Mouse (Mus musculus): Measurements from ENCODE around the gene Pdrg1. TPM values are rescaled to one million over a fixed set of nuclear protein-coding genes. Genes with fewer than 3 reads are reported as not detected.

Pdrg1 gene
- polyA plus RNA-seq (2015; fragmentation: Nextera tagmentation; extraction: Ambion mirVana) = 240 and 256 TPM in 2 replicates

- Histone ChIP-seq H3K27ac (replicated peaks) (peak within 1 kb of the TSS; percentile 76), H3K9me3 (replicated peaks) (no peaks in the 10 kb centered on the region), H3K36me3 (peaks cover 37% of the 10 kb centered on the region), H3K4me2 (peak within 1 kb of the TSS; percentile 88), H3K4me1 (peaks cover 27% of the 10 kb centered on the region), H3K27me3 (replicated peaks) (peaks cover 6% of the 10 kb centered on the region), H3K9ac (replicated peaks) (peak within 1 kb of the TSS; percentile 83), H3K4me3 (replicated peaks) (peak within 1 kb of the TSS; percentile 95)
- ATAC-seq (ENCODE audit: low FRiP score) = peak; percentile 95
- WGBS = 2% methylated on average over 54 of the region's 54 CpGs
These were observed at the start of gene Pdrg1 for GRCm38 (mm10) chr2:153014758-153015593. Gene Pdrg1 (minus strand): TSS chr2:153015427.

GRCm38 (mm10) chr2:153064190-153064970, 49.2 kb upstream of the Pdrg1 start:
- H3K4me2 ChIP-seq = no peak overlapping the region
- no peaks in the 10 kb centered on the region for H3K9me3 ChIP-seq (replicated peaks)
- H3K4me3 ChIP-seq (replicated peaks) = no peak overlapping the region
- peaks cover 11% of the 10 kb centered on the region for H3K27me3 ChIP-seq (replicated peaks)
- H3K9ac ChIP-seq (replicated peaks) = no peak overlapping the region
- 0 out of 2 replicates have a peak, but pooled peaks cover 12% of the 10 kb centered on the region for H3K4me1 ChIP-seq
- WGBS = 82% methylated on average over 9 of the region's 9 CpGs
- no peak for ATAC-seq (ENCODE audit: low FRiP score)
- H3K27ac ChIP-seq (replicated peaks) = no peak overlapping the region; the same call in 1 of the 2 replicates
- H3K36me3 ChIP-seq = no peaks in the 10 kb centered on the region

GRCm38 (mm10) chr2:153063394-153063793, 48.2 kb upstream of the Pdrg1 start:
- H3K9me3 ChIP-seq (replicated peaks) = no peaks in the 10 kb centered on the region
- no peak for ATAC-seq (ENCODE audit: low FRiP score)
- no peaks in the 10 kb centered on the region for H3K36me3 ChIP-seq
- H3K4me2 ChIP-seq = no peak overlapping the region
- 0 out of 2 replicates have a peak, but pooled peaks cover 12% of the 10 kb centered on the region for H3K4me1 ChIP-seq
- H3K4me3 ChIP-seq (replicated peaks) = no peak overlapping the region
- H3K9ac ChIP-seq (replicated peaks) = no peak overlapping the region
- H3K27ac ChIP-seq (replicated peaks) = peak overlapping the region; percentile 45
- peaks cover 10% of the 10 kb centered on the region; the same call in 1 of the 2 replicates for H3K27me3 ChIP-seq (replicated peaks)
- 65% methylated on average over 3 of the region's 3 CpGs for WGBS

- H3K4me2 ChIP-seq = no peak overlapping the region
- H3K36me3 ChIP-seq = peaks cover 15% of the 10 kb centered on the region
- no peak overlapping the region for H3K9ac ChIP-seq (replicated peaks)
- no peak for ATAC-seq (ENCODE audit: low FRiP score)
- H3K27ac ChIP-seq (replicated peaks) = no peak overlapping the region
- no peak overlapping the region for H3K4me3 ChIP-seq (replicated peaks)
- H3K4me1 ChIP-seq = 0 out of 2 replicates have a peak, but pooled peaks cover 9% of the 10 kb centered on the region
- WGBS = 86% methylated on average over 7 of the region's 7 CpGs
- H3K9me3 ChIP-seq (replicated peaks) = no peaks in the 10 kb centered on the region
- no peaks in the 10 kb centered on the region for H3K27me3 ChIP-seq (replicated peaks)
These were observed 45.0 kb upstream of the Pdrg1 start for GRCm38 (mm10) chr2:153060216-153060615.

- Histone ChIP-seq H3K9me3 (replicated peaks) (no peaks in the 10 kb centered on the region), H3K9ac (replicated peaks) (no peak overlapping the region), H3K36me3 (peaks cover 28% of the 10 kb centered on the region), H3K4me3 (replicated peaks) (no peak overlapping the region), H3K4me1 (0 out of 2 replicates have a peak, but pooled peaks cover under 1% of the 10 kb centered on the region), H3K27ac (replicated peaks) (no peak overlapping the region), H3K4me2 (no peak overlapping the region), H3K27me3 (replicated peaks) (peaks cover 1% of the 10 kb centered on the region; the same call in 1 of the 2 replicates)
- no peak for ATAC-seq (ENCODE audit: low FRiP score)
- 54% methylated on average over 4 of the region's 4 CpGs for WGBS
These were observed 43.1 kb upstream of the Pdrg1 start for GRCm38 (mm10) chr2:153058365-153058764.

GRCm38 (mm10) chr2:153055270-153055920, 40.2 kb upstream of the Pdrg1 start:
- no peak overlapping the region for H3K4me3 ChIP-seq (replicated peaks)
- WGBS = 63% methylated on average over 6 of the region's 6 CpGs
- H3K9me3 ChIP-seq (replicated peaks) = no peaks in the 10 kb centered on the region
- no peak overlapping the region for H3K4me2 ChIP-seq
- peaks cover 18% of the 10 kb centered on the region for H3K27me3 ChIP-seq (replicated peaks)
- no peak for ATAC-seq (ENCODE audit: low FRiP score)
- H3K4me1 ChIP-seq = peaks cover 8% of the 10 kb centered on the region
- H3K9ac ChIP-seq (replicated peaks) = no peak overlapping the region
- no peak overlapping the region for H3K27ac ChIP-seq (replicated peaks)
- H3K36me3 ChIP-seq = peaks cover 28% of the 10 kb centered on the region

GRCm38 (mm10) chr2:153053896-153054295, 38.7 kb upstream of the Pdrg1 start:
- 91% methylated on average over 8 of the region's 8 CpGs for WGBS
- peaks cover 17% of the 10 kb centered on the region for H3K4me1 ChIP-seq
- no peak overlapping the region for H3K27ac ChIP-seq (replicated peaks)
- H3K4me2 ChIP-seq = no peak overlapping the region
- H3K9ac ChIP-seq (replicated peaks) = no peak overlapping the region
- peaks cover 18% of the 10 kb centered on the region for H3K27me3 ChIP-seq (replicated peaks)
- no peaks in the 10 kb centered on the region for H3K9me3 ChIP-seq (replicated peaks)
- H3K4me3 ChIP-seq (replicated peaks) = no peak overlapping the region
- H3K36me3 ChIP-seq = peaks cover 28% of the 10 kb centered on the region
- no peak for ATAC-seq (ENCODE audit: low FRiP score)

- 8% methylated on average over 30 of the region's 30 CpGs for WGBS
- H3K27ac ChIP-seq (replicated peaks) = no peak overlapping the region
- peaks cover 20% of the 10 kb centered on the region for H3K4me1 ChIP-seq
- H3K9me3 ChIP-seq (replicated peaks) = no peaks in the 10 kb centered on the region
- H3K4me3 ChIP-seq (replicated peaks) = no peak overlapping the region
- H3K27me3 ChIP-seq (replicated peaks) = peaks cover 18% of the 10 kb centered on the region
- H3K9ac ChIP-seq (replicated peaks) = no peak overlapping the region
- no peak for ATAC-seq (ENCODE audit: low FRiP score)
- peaks cover 28% of the 10 kb centered on the region for H3K36me3 ChIP-seq
- H3K4me2 ChIP-seq = peak overlapping the region; percentile 20; the same call in 1 of the 2 replicates
These were observed 37.6 kb upstream of the Pdrg1 start for GRCm38 (mm10) chr2:153052700-153053351.

GRCm38 (mm10) chr2:153051537-153051936, 36.3 kb upstream of the Pdrg1 start:
- no peak overlapping the region for H3K4me3 ChIP-seq (replicated peaks)
- peaks cover 22% of the 10 kb centered on the region for H3K36me3 ChIP-seq
- ATAC-seq (ENCODE audit: low FRiP score) = no peak
- no peaks in the 10 kb centered on the region for H3K9me3 ChIP-seq (replicated peaks)
- H3K4me2 ChIP-seq = no peak overlapping the region
- H3K9ac ChIP-seq (replicated peaks) = no peak overlapping the region
- H3K4me1 ChIP-seq = peaks cover 20% of the 10 kb centered on the region
- no peak overlapping the region for H3K27ac ChIP-seq (replicated peaks)
- H3K27me3 ChIP-seq (replicated peaks) = peaks cover 18% of the 10 kb centered on the region
- 83% methylated on average over 9 of the region's 9 CpGs for WGBS

- Histone ChIP-seq H3K4me2 (no peak overlapping the region), H3K4me1 (peaks cover 22% of the 10 kb centered on the region), H3K9me3 (replicated peaks) (no peaks in the 10 kb centered on the region), H3K27ac (replicated peaks) (no peak overlapping the region), H3K4me3 (replicated peaks) (no peak overlapping the region), H3K36me3 (peaks cover 18% of the 10 kb centered on the region), H3K9ac (replicated peaks) (no peak overlapping the region), H3K27me3 (replicated peaks) (peaks cover 18% of the 10 kb centered on the region)
- ATAC-seq (ENCODE audit: low FRiP score) = no peak
- WGBS = 89% methylated on average over 6 of the region's 6 CpGs
These were observed 35.9 kb upstream of the Pdrg1 start for GRCm38 (mm10) chr2:153051095-153051494.

- H3K9me3 ChIP-seq (replicated peaks) = no peaks in the 10 kb centered on the region
- WGBS = 82% methylated on average over 4 of the region's 4 CpGs
- peaks cover 18% of the 10 kb centered on the region for H3K27me3 ChIP-seq (replicated peaks)
- H3K27ac ChIP-seq (replicated peaks) = 0 out of 2 replicates have a peak overlapping the region, but pooled peaks have one; percentile 24
- peaks cover 27% of the 10 kb centered on the region for H3K4me1 ChIP-seq
- no peak for ATAC-seq (ENCODE audit: low FRiP score)
- peaks cover 11% of the 10 kb centered on the region for H3K36me3 ChIP-seq
- H3K4me3 ChIP-seq (replicated peaks) = no peak overlapping the region
- no peak overlapping the region for H3K9ac ChIP-seq (replicated peaks)
- no peak overlapping the region for H3K4me2 ChIP-seq
These were observed 34.8 kb upstream of the Pdrg1 start for GRCm38 (mm10) chr2:153049997-153050358.
